In genomic region chr10:23295616-23296015, GRCm38 (mm10) we compare ENCODE assay signal across 1 mouse cellular context.
A peak's percentile ranks its signal among the peaks of the same experiment; 100 is the strongest.
TF ChIP-seq lines count a peak whose summit lies in the region.

No protein-coding gene starts in this region.

TF ChIP-seq in MEL, 35 proteins besides CTCF, POLR2A, EP300 and RAD21 (continued from another document):
- peak; percentile 84 for TF ChIP-seq ETS1 (IDR thresholded peaks at IDR 0.05; ENCODE audit: low read depth, low read length)
- no peak for TF ChIP-seq UBTF (IDR thresholded peaks at IDR 0.05; ENCODE audit: borderline replicate concordance, insufficient read depth, low read depth, low read length)
- TF ChIP-seq SIN3A (IDR thresholded peaks at IDR 0.05; ENCODE audit: low read length), result peak; percentile 57
